Mouse (Mus musculus) activated CD4-positive, CD25-positive, alpha-beta regulatory T cell (primary cell): Measurements from ENCODE around the gene Vmn1r28. TPM values are rescaled to one million over a fixed set of nuclear protein-coding genes. Genes with fewer than 3 reads are reported as not detected.

Experiments used
- polyA plus RNA-seq, 2 experiments: library from polyadenylated mRNA; unstranded; fragments of 100-300 nt; shearing (Covaris generic); gene quantifications; one replicate each; pipeline ENCODE4 v1.2.1; 2017

The Vmn1r28 gene
- polyA plus RNA-seq = under 1 TPM in 1 of 2 experiments, not detected in 1; 0.09 TPM

GRCm38 (mm10) chr6:58261737-58262136 is at the start of gene Vmn1r28:
Vmn1r28 (plus strand) TSS chr6:58262037.

GRCm38 (mm10) chr6:58218721-58219120 is 43.1 kb upstream of the Vmn1r28 start, which contains the start of gene Vmn1r27:
Vmn1r27 (minus strand) TSS chr6:58218821.

GRCm38 (mm10) chr6:58301249-58301648 is 39.4 kb downstream of the Vmn1r28 start, which contains the start of gene Vmn1r29:
Vmn1r29 (plus strand) TSS chr6:58301549.

Other genes starting within 250 kb of the Vmn1r28 start
- not detected for gene Vmn1r26, start 246.9 kb upstream of the Vmn1r28 start, polyA plus RNA-seq
- not detected for gene Vmn1r27, start 43.2 kb upstream of the Vmn1r28 start, polyA plus RNA-seq
- gene Vmn1r29, start 39.5 kb downstream of the Vmn1r28 start, polyA plus RNA-seq = under 1 TPM; 0.11 TPM
- not detected for gene Vmn1r30, start 181.3 kb downstream of the Vmn1r28 start, polyA plus RNA-seq
- not detected for gene Vmn1r31, start 213.3 kb downstream of the Vmn1r28 start, polyA plus RNA-seq